Mouse (Mus musculus) neutrophil, adult 59 days (primary cell): ENCODE data around the gene Prkcb. TPM values are rescaled to one million over a fixed set of nuclear protein-coding genes. Genes with fewer than 3 reads are reported as not detected.

Experiments used
- total RNA-seq, 2 experiments: library from RNA; stranded (reverse); gene quantifications; 1 replicate in 1 of 2; 2 replicates in 1 of 2; pipeline ENCODE4 v1.2.4; 2023

Prkcb gene
- 100 to 1,000 TPM; 215 to 233 TPM for total RNA-seq

DNA sequence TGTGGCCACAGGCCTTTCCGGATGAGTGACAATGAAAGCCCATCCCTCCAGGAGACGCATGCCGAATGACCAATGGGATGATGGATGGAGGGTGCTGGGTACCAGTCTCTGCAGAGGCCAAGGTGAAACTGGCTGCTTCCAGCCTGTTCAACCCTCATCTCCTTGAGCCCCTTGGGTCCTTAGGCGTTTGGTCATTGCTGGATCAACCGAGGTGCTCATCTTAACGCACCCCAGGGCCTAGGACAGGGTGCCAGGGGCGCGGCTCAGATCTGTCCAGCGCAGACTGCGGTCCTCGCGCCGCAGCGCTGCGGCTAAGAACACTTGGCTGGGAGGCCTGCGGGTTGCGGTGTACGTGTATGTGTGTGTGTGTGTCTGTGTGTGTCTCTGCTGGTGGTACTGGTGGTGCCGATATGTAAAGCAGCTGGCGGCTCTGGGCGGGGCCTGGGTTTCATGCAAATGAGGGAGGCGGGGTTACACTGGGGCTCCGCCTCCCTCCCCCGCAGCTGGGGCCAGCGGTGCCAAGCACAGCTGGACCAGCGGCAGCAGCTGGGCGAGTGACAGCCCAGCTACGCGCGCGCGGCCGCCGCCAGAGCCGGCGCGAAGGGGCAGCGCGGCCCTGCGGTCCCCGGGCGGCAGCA lies at the start of gene Prkcb:
Gene Prkcb, plus strand, starts transcription at position 147 of the 638 bp plus-strand sequence.

DNA sequence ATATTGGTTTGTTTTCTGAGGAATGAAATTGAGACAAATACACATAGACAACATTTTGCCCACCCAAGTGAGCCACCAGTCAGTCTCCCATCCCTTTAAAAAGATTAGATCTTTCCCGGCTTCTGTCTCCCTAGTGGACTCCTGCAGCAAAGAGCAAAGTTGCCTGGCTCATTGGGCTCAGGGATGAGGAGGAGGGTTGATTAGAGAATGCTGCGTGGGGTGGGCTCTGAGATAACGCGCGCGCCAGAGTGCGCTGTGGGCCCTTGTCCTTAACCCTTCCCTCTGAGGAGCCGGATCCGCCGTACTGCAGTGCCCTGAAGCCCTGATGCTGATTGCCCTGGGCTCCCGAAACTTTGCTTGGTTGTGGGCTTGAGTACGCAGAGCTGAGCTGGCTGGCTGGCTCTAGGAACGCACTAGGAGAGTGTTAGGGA lies 381.9 kb downstream of the Prkcb start, which contains the start of gene Cacng3:
Gene Cacng3, plus strand, starts transcription at position 51 of the 431 bp plus-strand sequence.

Other genes starting within 250 kb of the Prkcb start
- 10 to 100 TPM; 11.7 to 17.6 TPM for gene Ubfd1, start 221.6 kb upstream of the Prkcb start, total RNA-seq
- gene Ears2, start 221.5 kb upstream of the Prkcb start, total RNA-seq, result 1 to 10 TPM; 1.7 to 1.8 TPM
- 10 to 100 TPM; 37.9 to 52.5 TPM for gene Ndufab1, start 186.9 kb upstream of the Prkcb start, total RNA-seq
- gene Palb2, start 155.8 kb upstream of the Prkcb start, total RNA-seq, result 1 to 10 TPM; 5.1 to 8.1 TPM
- gene Dctn5, start 155.7 kb upstream of the Prkcb start, total RNA-seq, result 10 to 100 TPM; 52.6 to 55.7 TPM
- gene Plk1, start 129.3 kb upstream of the Prkcb start, total RNA-seq, result 10 to 100 TPM; 46.3 to 48.2 TPM
- gene Ern2, start 102.5 kb upstream of the Prkcb start, total RNA-seq, result not detected
- gene Chp2, start 69.3 kb upstream of the Prkcb start, total RNA-seq, result under 1 TPM; 0.53 to 0.56 TPM